Mouse (Mus musculus) heart, embryonic 16.5 days (tissue): ENCODE measurements around the gene Fbxo48. TPM values are rescaled to one million over a fixed set of nuclear protein-coding genes. Genes with fewer than 3 reads are reported as not detected.

Experiments used
- ATAC-seq: fragments of 200-750 bp; cut with Nextera tagmentation; replicated peaks from 2 replicates; pipeline ENCODE4 v1.8.0; 2017; ENCODE audit warnings: moderate number of reproducible peaks; ENCODE audit not compliant: insufficient read depth, low FRiP score; ENCODE audit errors: extremely low read depth
- H3K27ac ChIP-seq: fragments of 300-500 bp; sonication (generic); 2 replicates; pipeline ENCODE4 v1.5.1; 2014; ENCODE audit warnings: mild to moderate bottlenecking, low read length, control low read depth, moderate library complexity
- H3K27me3 ChIP-seq: fragments of 300-500 bp; sonication (generic); 2 replicates; pipeline ENCODE4 v1.6.1; 2014; ENCODE audit warnings: low read length, mixed read lengths; ENCODE audit not compliant: control insufficient read depth, insufficient read depth
- H3K36me3 ChIP-seq: fragments of 300-500 bp; sonication (generic); 2 replicates; pipeline ENCODE4 v1.6.1; 2014; ENCODE audit not compliant: control insufficient read depth, insufficient read depth
- H3K4me1 ChIP-seq: fragments of 300-500 bp; sonication (generic); 2 replicates; pipeline ENCODE4 v1.6.1; 2014; ENCODE audit warnings: low read length, mixed read lengths; ENCODE audit not compliant: control insufficient read depth, insufficient read depth
- H3K4me2 ChIP-seq: fragments of 300-500 bp; sonication (generic); 2 replicates; pipeline ENCODE4 v1.6.1; 2014; ENCODE audit warnings: low read depth, mild to moderate bottlenecking, control low read depth, low read length
- H3K4me3 ChIP-seq: fragments of 300-500 bp; sonication (generic); 2 replicates; pipeline ENCODE4 v1.5.1; 2014; ENCODE audit warnings: mild to moderate bottlenecking, control low read depth, low read length
- H3K9ac ChIP-seq: fragments of 300-500 bp; sonication (generic); 2 replicates; pipeline ENCODE4 v1.6.1; 2014; ENCODE audit warnings: low read length, control low read depth
- H3K9me3 ChIP-seq: fragments of 300-500 bp; sonication (generic); replicated peaks from 2 replicates; pipeline ENCODE4 v1.6.1; 2016; ENCODE audit warnings: low read length; ENCODE audit not compliant: control insufficient read depth
- WGBS: fragments of 180-500 bp; shearing (Covaris S2); extraction: QIAGEN DNeasy Blood & Tissue Kit; methylation state at CpG from one replicate; pipeline ENCODE4 v1.1.7; 2014; 5-methylcytosine and 5-hydroxymethylcytosine counted together
- polyA plus RNA-seq: library from polyadenylated mRNA; unstranded; fragments of >200 nt; fragmentation: Nextera tagmentation; extraction: Ambion mirVana; gene quantifications from 2 replicates; pipeline ENCODE4 v1.2.1, GENCODE M21; 2015

Gene Fbxo48
- polyA plus RNA-seq, 1 experiment from 2014 or later: 0.88 TPM

- no peaks in the 10 kb centered on the region for H3K36me3 ChIP-seq
- H3K9ac ChIP-seq: no peak overlapping the region
- 74% methylated on average over 7 of the region's 7 CpGs for WGBS
- no peak overlapping the region for H3K4me2 ChIP-seq
- no peaks in the 10 kb centered on the region for H3K9me3 ChIP-seq
- H3K4me3 ChIP-seq: no peak overlapping the region
- no peak for ATAC-seq
- no peak overlapping the region for H3K27ac ChIP-seq
- no peaks in the 10 kb centered on the region for H3K4me1 ChIP-seq
- no peaks in the 10 kb centered on the region for H3K27me3 ChIP-seq
These were observed 35.5 kb downstream of the Fbxo48 start for GRCm38 (mm10) chr11:16986550-16987187.

DNA sequence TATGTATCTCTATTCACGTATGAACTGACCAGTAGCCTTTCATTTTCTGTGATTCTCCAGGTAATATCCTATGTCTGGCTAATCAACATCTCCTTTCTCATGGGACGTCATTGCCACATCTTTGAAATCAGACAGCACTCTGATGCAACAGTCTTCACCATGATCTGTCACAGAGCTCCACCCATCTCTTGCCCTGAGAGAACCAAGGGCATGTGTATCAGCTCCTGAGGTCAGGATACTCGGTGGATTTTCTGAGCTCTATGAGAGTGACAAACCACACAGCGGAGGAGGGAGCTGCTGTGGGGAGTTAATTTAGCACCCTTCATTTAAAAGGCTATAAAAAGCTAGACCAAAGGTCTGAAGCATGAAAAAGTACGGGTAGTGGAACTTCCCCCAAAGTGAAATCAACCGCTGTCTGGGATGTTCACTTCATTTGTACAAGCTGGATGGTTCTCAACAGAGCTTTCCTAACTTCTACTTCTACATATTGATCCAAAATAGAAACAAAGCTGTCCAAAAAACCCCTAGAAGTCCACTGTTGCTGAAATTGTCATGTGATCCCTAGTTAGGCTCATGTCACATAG lies 36.7 kb downstream of the Fbxo48 start:
- ATAC-seq: no peak
- WGBS: 67% methylated on average over 6 of the region's 6 CpGs
- H3K27me3 ChIP-seq: no peaks in the 10 kb centered on the region

GRCm38 (mm10) chr11:16989885-16990284 lies 38.7 kb downstream of the Fbxo48 start:
- Histone ChIP-seq H3K9ac (no peak overlapping the region), H3K27ac (no peak overlapping the region), H3K36me3 (no peaks in the 10 kb centered on the region), H3K4me3 (no peak overlapping the region), H3K9me3 (no peaks in the 10 kb centered on the region), H3K4me1 (no peaks in the 10 kb centered on the region), H3K4me2 (no peak overlapping the region), H3K27me3 (no peaks in the 10 kb centered on the region)
- 81% methylated on average over 5 of the region's 5 CpGs for WGBS
- no peak for ATAC-seq

More for the DNA sequence above, 36.7 kb downstream of the Fbxo48 start:
- H3K27ac ChIP-seq: no peak overlapping the region
- no peaks in the 10 kb centered on the region for H3K36me3 ChIP-seq
- H3K4me3 ChIP-seq: no peak overlapping the region
- H3K4me1 ChIP-seq: no peaks in the 10 kb centered on the region
- H3K4me2 ChIP-seq: no peak overlapping the region
- H3K9me3 ChIP-seq: no peaks in the 10 kb centered on the region
- H3K9ac ChIP-seq: no peak overlapping the region

- Histone ChIP-seq H3K27ac (no peak overlapping the region), H3K27me3 (no peaks in the 10 kb centered on the region), H3K4me1 (no peaks in the 10 kb centered on the region), H3K4me2 (no peak overlapping the region), H3K36me3 (no peaks in the 10 kb centered on the region), H3K9me3 (no peaks in the 10 kb centered on the region), H3K4me3 (no peak overlapping the region), H3K9ac (no peak overlapping the region)
- ATAC-seq: no peak
- WGBS: 73% methylated on average over 6 of the region's 6 CpGs
These were observed 41.7 kb downstream of the Fbxo48 start for GRCm38 (mm10) chr11:16992880-16993279.

GRCm38 (mm10) chr11:16996818-16997217 lies 45.6 kb downstream of the Fbxo48 start:
- no peak for ATAC-seq
- no peak overlapping the region for H3K27ac ChIP-seq
- no peaks in the 10 kb centered on the region for H3K4me1 ChIP-seq
- H3K4me2 ChIP-seq: no peak overlapping the region
- H3K27me3 ChIP-seq: no peaks in the 10 kb centered on the region
- no peaks in the 10 kb centered on the region for H3K36me3 ChIP-seq
- H3K9ac ChIP-seq: no peak overlapping the region
- no peak overlapping the region for H3K4me3 ChIP-seq
- no peaks in the 10 kb centered on the region for H3K9me3 ChIP-seq

DNA sequence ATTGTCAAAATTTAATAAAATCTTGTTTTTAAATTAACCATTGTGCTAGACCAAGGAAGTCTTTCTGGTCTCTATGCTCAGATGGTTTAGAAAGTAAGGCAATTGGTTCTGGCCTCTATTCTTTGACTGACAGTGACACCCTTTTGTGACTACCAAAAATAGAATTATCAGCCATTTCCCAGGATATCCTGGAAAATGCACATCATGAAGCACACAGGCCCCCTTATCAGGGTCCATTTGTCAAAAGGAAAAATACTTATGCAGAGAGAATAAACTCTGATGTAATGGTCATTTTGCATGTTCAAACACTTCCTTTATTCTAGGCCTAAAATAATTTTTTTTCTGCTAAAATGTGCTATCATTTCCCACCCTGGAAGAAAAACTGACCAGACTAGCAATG lies 46.3 kb downstream of the Fbxo48 start:
- Histone ChIP-seq H3K4me3 (no peak overlapping the region), H3K9ac (no peak overlapping the region), H3K9me3 (no peaks in the 10 kb centered on the region), H3K27ac (no peak overlapping the region), H3K4me1 (no peaks in the 10 kb centered on the region), H3K36me3 (no peaks in the 10 kb centered on the region), H3K27me3 (no peaks in the 10 kb centered on the region), H3K4me2 (no peak overlapping the region)
- no peak for ATAC-seq

DNA sequence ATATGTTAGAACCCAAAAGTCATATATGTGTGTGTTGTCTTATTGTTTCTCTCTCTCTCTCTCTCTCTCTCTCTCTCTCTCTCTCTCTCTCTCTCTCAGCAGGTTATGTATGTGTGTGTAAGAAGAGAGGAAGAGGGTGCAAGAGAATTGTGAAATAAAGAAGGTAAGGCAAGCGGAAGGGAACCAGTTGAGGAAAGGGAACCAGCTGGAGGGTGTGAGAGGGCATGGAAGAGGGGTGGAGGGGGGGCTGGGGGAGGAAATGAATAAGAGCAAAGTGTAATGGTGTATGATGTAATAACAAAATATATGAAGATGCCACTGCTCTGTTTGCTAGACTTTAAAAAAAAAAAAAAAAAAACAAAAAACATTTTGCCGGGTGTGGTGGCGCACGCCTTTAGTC lies 48.2 kb downstream of the Fbxo48 start:
- H3K4me2 ChIP-seq: no peak overlapping the region
- no peaks in the 10 kb centered on the region for H3K9me3 ChIP-seq
- no peaks in the 10 kb centered on the region for H3K36me3 ChIP-seq
- no peak overlapping the region for H3K4me3 ChIP-seq
- ATAC-seq: no peak
- no peak overlapping the region for H3K9ac ChIP-seq
- no peak overlapping the region for H3K27ac ChIP-seq
- 88% methylated on average over 4 of the region's 4 CpGs for WGBS
- no peaks in the 10 kb centered on the region for H3K27me3 ChIP-seq
- H3K4me1 ChIP-seq: no peaks in the 10 kb centered on the region

GRCm38 (mm10) chr11:16999933-17000332 lies 48.8 kb downstream of the Fbxo48 start:
- no peak for ATAC-seq
- Histone ChIP-seq H3K4me3 (no peak overlapping the region), H3K36me3 (no peaks in the 10 kb centered on the region), H3K4me2 (no peak overlapping the region), H3K9ac (no peak overlapping the region), H3K27me3 (no peaks in the 10 kb centered on the region), H3K9me3 (no peaks in the 10 kb centered on the region), H3K27ac (no peak overlapping the region), H3K4me1 (no peaks in the 10 kb centered on the region)

GRCm38 (mm10) chr11:17000353-17001334 lies 49.5 kb downstream of the Fbxo48 start:
- WGBS: 68% methylated on average over 9 of the region's 9 CpGs
- no peak for ATAC-seq
- Histone ChIP-seq H3K27ac (no peak overlapping the region), H3K36me3 (no peaks in the 10 kb centered on the region), H3K4me1 (no peaks in the 10 kb centered on the region), H3K4me3 (no peak overlapping the region), H3K9me3 (no peaks in the 10 kb centered on the region), H3K4me2 (no peak overlapping the region), H3K9ac (no peak overlapping the region), H3K27me3 (no peaks in the 10 kb centered on the region)
